Mouse (Mus musculus): Measurements from ENCODE around the gene 4930583I09Rik.

4930583I09Rik gene

GRCm38 (mm10) chr17:64792623-64793022 lies 43.2 kb downstream of the 4930583I09Rik start:
- no peak for DNase-seq

- no peak for DNase-seq
Observed at GRCm38 (mm10) chr17:64792076-64792475, 43.8 kb downstream of the 4930583I09Rik start.

DNA sequence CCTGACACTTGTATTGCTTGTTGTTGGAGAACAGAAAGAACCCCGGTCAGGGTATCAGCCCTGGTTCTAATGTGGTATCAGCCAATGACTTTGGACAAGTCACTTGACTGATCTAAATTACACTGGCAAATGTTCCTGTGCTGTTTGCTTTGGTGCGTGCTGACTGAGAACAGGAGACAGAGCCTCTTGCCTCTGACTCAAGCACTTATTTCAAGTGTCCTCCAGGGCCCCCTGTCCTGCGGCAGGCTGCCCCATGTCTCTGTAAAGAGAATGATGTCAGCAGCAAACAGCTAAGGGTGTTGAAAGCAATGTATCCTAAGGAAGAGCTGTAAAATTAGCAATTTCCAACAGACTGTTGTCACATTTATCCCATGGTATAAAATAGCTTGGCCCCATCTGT lies 46.7 kb downstream of the 4930583I09Rik start:
- no peak for DNase-seq

DNA sequence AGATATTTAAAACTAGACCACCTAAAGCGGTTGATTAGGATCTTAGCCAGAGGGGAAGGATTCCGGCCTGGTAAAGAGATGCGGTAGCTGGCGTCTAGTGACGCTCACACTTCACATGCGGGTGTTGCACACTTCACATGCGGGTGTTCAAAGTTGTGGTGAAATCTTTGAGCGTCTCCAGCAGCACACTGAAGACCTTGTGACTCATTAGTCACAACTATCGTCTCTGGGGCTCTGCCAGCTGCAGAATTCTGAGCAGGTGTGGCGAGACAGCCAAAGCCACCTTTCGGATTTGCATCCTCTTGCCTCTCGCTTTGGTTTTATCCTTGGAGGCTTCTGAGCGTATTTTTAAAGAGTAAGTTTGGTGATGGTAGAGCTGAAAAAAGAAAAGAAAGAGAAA lies 47.6 kb downstream of the 4930583I09Rik start:
- no peak for DNase-seq

DNA sequence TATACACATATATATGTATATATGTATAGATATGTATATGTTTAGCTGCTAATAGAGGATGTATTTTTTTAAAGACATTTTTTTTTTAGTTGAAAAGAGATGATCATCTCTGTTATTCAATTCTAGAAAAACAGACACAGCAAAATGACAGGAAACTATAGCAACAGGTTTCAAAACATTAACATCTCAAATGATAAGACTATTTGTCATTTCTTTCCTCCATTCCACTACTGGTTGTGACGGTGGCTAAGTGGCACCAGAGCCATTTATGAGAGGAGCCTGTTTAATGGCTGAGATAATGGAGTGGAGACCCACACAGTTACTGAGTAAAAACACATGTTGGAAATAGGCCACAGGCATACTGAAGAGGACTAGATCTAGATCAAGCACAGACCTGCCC lies 49.9 kb downstream of the 4930583I09Rik start:
- DNase-seq = no peak
